Mouse (Mus musculus) inflammation-experienced regulatory T-cells (primary cell): ENCODE measurements around the gene Krtap19-1. TPM values are rescaled to one million over a fixed set of nuclear protein-coding genes. Genes with fewer than 3 reads are reported as not detected.

Experiments used
- polyA plus RNA-seq, 2 experiments: library from polyadenylated mRNA; unstranded; fragments of 100-300 nt; shearing (Covaris generic); gene quantifications; one replicate each; pipeline ENCODE4 v1.2.1; 2017

The Krtap19-1 gene
- 1 to 10 TPM in 1 of 2 experiments, not detected in 1; 1.2 TPM for polyA plus RNA-seq

GRCm38 (mm10) chr16:88869311-88869710 is at the start of gene Krtap19-1:
Gene Krtap19-1 (minus strand): TSS chr16:88869411.

GRCm38 (mm10) chr16:88896357-88896756 is 27.1 kb upstream of the Krtap19-1 start, which contains the start of gene Krtap19-5:
Gene Krtap19-5 (minus strand): TSS chr16:88896457.

GRCm38 (mm10) chr16:88884989-88885388 is 15.8 kb upstream of the Krtap19-1 start, which contains the start of gene Krtap19-4:
Gene Krtap19-4 (minus strand): TSS chr16:88885089.

GRCm38 (mm10) chr16:88877938-88878337 is 8.7 kb upstream of the Krtap19-1 start, which contains the start of gene Krtap19-3:
Gene Krtap19-3 (minus strand): TSS chr16:88878038.

GRCm38 (mm10) chr16:88874169-88874568 is 5.0 kb upstream of the Krtap19-1 start, which contains the start of gene Krtap19-2:
Gene Krtap19-2 (minus strand): TSS chr16:88874269.

GRCm38 (mm10) chr16:88826095-88826652 is 43.0 kb downstream of the Krtap19-1 start, which contains the start of gene Krtap14:
Gene Krtap14 (minus strand): TSS chr16:88826145.

GRCm38 (mm10) chr16:88820066-88820465 is 49.1 kb downstream of the Krtap19-1 start, which contains the start of gene Krtap15:
Gene Krtap15 (plus strand): TSS chr16:88820215.

Other genes with a start within 250 kb of the Krtap19-1 start
- not detected for gene 2310079G19Rik, start 241.7 kb downstream of the Krtap19-1 start, polyA plus RNA-seq
- under 1 TPM in 1 of 2 experiments, not detected in 1; 0.29 TPM for gene Krtap26-1, start 221.6 kb downstream of the Krtap19-1 start, polyA plus RNA-seq
- gene Krtap27-1, start 197.7 kb downstream of the Krtap19-1 start, polyA plus RNA-seq: not detected
- not detected for gene 2310061N02Rik, start 161.4 kb downstream of the Krtap19-1 start, polyA plus RNA-seq
- under 1 TPM in 1 of 2 experiments, not detected in 1; 0.51 TPM for gene Krtap13-1, start 140.5 kb downstream of the Krtap19-1 start, polyA plus RNA-seq
- gene Krtap13, start 117.8 kb downstream of the Krtap19-1 start, polyA plus RNA-seq: not detected
- gene 2310034C09Rik, start 110.6 kb downstream of the Krtap19-1 start, polyA plus RNA-seq: not detected
- gene 2310057N15Rik, start 95.2 kb downstream of the Krtap19-1 start, polyA plus RNA-seq: not detected
- gene Gm5965, start 91.5 kb downstream of the Krtap19-1 start, polyA plus RNA-seq: not detected
- gene Gm20741, start 57.2 kb downstream of the Krtap19-1 start, polyA plus RNA-seq: not detected
- gene Krtap15, start 49.2 kb downstream of the Krtap19-1 start, polyA plus RNA-seq: not detected
- gene Krtap14, start 43.3 kb downstream of the Krtap19-1 start, polyA plus RNA-seq: not detected
- gene Krtap19-2, start 4.9 kb upstream of the Krtap19-1 start, polyA plus RNA-seq: not detected
- gene Krtap19-3, start 8.6 kb upstream of the Krtap19-1 start, polyA plus RNA-seq: under 1 TPM in 1 of 2 experiments, not detected in 1; 0.31 TPM
- not detected for gene Krtap19-4, start 15.7 kb upstream of the Krtap19-1 start, polyA plus RNA-seq
- gene Krtap19-5, start 27.0 kb upstream of the Krtap19-1 start, polyA plus RNA-seq: not detected
- gene Krtap19-9b, start 62.9 kb upstream of the Krtap19-1 start, polyA plus RNA-seq: not detected
- gene Krtap16-3, start 93.5 kb upstream of the Krtap19-1 start, polyA plus RNA-seq: 1 to 10 TPM in 1 of 2 experiments, not detected in 1; 1.1 TPM
- gene Krtap22-2, start 141.3 kb upstream of the Krtap19-1 start, polyA plus RNA-seq: not detected
- not detected for gene Gm10229, start 145.9 kb upstream of the Krtap19-1 start, polyA plus RNA-seq
- not detected for gene Krtap6-1, start 162.3 kb upstream of the Krtap19-1 start, polyA plus RNA-seq
- gene Gm10228, start 172.1 kb upstream of the Krtap19-1 start, polyA plus RNA-seq: under 1 TPM in 1 of 2 experiments, not detected in 1; 0.40 TPM
- not detected for gene Krtap6-5, start 178.5 kb upstream of the Krtap19-1 start, polyA plus RNA-seq
- not detected for gene 1110025L11Rik, start 194.6 kb upstream of the Krtap19-1 start, polyA plus RNA-seq
- not detected for gene Krtap6-3, start 214.6 kb upstream of the Krtap19-1 start, polyA plus RNA-seq